Mouse (Mus musculus): Measurements from ENCODE around the gene Sptan1. TPM values are rescaled to one million over a fixed set of nuclear protein-coding genes. Genes with fewer than 3 reads are reported as not detected.
"Not testable (repeated sequence)": the region's sequence is repeated elsewhere in the genome, so short reads cannot be mapped to it uniquely, and the experiment has no call there.

Sptan1 gene
- total RNA-seq, 2 experiments from 2014 or later, result 32.7 to 43.1 TPM

DNA sequence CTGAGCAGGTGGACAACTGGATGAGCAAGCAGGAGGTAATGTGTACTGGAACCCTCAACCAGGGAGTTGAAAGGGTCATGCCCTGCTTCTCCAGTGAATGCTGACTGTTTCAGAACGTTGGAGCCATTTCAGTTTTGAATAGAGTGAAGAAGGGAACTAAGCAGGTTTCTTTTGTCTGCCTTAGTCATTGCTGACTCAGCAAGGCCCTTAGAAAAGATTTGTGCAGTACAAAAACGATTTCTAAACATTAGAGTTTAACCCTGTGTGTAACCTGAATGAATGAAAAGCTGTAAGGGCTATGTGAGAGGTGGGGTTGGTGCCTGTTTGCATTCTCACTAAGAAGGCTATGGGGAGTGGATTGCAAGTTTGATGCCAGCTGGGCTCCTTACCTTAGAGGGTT, 26.6 kb downstream of the Sptan1 start:
- no peak for DNase-seq (ENCODE audit: low spot score)

DNA sequence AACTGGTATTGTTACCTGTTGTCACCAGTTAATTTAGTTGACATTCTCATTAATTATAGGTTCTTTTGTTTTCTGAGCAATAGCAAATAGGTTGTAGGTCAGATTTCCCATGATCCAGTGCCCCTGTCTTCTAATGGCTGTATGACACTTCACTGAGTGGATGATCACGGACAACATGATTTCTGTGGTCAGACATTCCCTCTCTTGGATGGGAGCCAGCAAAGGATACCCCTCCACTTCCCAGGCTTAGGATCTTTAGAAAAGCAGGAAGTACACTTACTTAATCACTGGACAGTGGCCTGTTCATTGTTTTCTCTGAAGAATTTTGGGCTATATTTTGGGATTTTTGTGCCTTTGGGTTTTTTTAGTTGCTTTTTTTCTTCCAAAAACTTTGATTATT, 43.7 kb downstream of the Sptan1 start:
- DNase-seq (ENCODE audit: low spot score), result no peak

DNA sequence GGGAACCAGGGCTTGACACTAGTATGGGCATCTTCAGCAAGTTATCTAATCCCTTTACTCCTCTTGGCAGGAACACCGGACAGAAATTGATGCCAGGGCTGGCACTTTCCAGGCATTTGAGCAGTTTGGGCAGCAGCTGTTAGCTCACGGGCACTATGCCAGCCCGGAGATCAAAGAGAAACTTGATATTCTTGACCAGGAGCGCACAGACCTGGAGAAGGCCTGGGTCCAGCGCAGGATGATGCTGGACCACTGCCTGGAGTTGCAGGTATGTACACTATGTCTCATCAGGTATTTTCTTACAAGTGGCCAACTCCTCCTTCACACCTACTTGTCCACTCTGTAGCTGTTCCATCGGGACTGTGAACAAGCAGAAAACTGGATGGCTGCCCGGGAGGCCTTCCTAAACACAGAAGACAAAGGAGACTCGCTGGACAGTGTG, 45.5 kb downstream of the Sptan1 start:
- peak; percentile 89 for DNase-seq (ENCODE audit: low spot score)

DNA sequence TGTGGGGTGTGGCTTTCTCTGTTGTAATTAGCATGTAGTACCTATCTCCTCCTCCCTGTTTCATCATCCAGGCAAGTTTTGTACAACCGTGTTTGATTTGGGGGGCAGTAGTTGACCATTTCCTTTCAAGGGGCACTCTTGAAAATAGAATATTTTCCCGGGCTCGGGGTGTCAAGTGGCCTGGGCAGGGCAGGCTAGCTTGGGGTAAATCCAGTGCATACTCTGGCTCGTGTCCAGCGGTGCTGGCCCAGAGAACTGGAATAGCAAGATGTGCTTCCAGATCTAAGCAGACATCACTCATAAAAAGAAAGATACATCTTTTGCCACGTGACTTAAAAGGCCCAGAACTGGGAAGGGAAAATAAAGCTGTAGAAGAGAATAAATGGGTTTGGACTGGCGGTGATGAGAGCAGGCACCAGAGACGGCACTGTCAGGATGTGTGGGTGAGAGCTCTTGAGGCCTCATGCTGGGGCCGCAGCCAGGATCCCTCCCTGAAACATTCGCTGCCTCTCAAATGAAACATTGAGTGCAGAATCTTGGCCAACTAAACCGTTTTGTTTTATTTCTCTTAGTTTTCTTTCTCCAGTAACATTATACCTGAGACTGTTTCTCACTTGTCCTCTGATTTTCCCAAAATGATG, 49.1 kb downstream of the Sptan1 start:
- peak; percentile 59 for DNase-seq (ENCODE audit: low spot score)

DNA sequence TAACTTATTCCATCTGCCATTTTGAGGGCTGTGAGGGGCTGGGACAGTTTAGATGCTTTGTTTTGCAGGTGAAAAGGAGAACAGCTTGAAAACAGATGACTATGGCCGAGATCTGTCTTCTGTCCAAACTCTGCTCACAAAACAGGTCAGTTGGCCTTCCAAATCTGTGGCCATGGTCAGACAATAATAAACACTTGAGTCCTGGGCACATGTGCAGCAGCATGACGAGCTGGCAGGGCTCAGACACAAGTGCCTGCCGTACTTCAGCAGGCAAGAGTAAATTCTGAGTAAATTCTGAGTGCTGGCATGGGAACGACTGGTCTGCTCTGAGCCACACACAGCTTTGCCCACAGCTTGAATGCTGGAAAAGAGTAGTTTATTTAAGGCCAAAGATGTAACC, 60.1 kb downstream of the Sptan1 start:
- DNase-seq (ENCODE audit: low spot score), result no peak

DNA sequence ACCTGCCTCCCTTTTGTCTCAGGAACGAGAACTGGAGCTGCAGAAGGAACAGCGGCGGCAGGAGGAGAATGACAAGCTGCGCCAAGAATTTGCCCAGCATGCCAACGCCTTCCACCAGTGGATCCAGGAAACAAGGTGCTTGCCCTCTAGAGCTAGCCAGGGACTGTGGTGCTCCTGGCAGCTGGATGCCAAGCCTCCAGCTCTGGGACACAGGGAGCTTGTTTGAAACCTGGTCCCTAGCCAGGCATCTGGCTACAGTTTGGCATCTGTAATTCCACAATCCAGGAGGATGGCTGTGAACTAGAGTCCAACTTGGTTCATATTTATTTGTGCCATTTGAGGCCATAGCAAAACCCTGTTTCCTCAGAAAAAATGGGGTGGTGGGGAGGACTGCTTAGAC, 61.6 kb downstream of the Sptan1 start:
- no peak for DNase-seq (ENCODE audit: low spot score)

DNA sequence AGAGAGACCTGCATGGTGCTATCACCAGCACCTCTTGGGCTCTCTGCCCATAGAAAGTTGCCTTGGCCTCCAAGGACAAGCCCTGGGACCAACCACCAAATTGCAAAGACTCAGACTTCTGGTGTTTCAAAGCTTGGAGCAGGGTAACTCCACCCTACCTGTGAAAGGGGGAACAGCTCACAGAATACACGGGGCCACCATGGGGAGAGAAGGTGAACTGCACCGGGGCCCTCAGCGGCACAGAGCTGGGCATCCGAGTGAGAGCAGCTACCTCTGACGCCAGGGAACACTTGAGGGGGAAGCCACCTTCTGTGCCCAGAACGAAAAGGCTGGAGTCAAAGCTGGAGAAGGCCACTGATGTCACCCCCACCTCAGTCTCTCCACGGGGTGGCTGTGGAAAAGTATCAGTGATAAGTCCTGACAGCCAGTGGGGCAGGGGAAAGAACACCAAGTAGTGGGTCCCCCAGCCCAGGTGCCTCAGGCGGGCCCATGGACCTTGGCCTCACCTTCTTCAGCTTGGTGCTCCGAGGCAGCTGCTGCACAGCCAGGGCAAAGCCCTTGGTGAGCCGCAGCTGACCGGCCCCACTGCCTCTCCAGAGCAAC, 67.0 kb downstream of the Sptan1 start:
- no peak for DNase-seq (ENCODE audit: low spot score)

DNA sequence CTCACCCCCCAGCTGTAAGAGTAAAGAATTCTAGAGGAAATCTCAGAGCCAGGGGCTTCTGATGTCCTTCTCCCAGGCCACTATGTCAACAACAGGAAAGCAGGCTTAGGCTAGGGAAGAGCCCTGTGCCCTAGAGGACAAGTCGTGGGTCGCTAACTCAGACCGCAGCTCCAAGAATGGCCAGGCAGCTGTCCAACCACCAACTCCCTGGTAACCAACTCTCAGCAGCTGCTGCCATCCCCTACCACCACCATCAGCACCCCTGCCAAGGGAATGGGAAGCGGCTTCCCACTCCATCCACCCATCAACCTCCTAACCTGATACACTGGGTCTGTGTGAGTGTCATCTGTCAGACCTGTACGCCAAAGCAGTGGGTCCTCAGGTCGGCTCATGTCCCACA, 67.6 kb downstream of the Sptan1 start:
- DNase-seq (ENCODE audit: low spot score), result no peak

DNA sequence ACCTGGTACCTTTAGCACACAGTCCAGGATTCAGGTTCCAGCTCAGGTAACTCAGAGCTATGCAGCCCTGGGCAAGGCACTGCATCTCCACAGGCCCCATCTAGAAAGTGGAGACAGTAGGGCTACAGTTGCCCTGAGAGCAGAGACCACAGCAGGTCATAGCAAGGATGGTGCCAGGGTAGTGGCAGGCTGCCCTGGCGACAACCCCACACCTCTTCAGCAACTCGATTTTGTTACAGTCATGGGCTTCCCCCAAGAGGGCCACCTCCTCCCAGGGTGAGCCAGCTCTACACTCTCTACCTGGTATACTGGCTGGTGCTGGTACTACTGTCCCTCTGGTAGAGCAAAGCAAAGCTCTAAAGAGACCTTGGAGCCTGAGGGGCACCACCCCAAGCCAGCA, 72.4 kb downstream of the Sptan1 start:
- DNase-seq (ENCODE audit: low spot score), result no peak

DNA sequence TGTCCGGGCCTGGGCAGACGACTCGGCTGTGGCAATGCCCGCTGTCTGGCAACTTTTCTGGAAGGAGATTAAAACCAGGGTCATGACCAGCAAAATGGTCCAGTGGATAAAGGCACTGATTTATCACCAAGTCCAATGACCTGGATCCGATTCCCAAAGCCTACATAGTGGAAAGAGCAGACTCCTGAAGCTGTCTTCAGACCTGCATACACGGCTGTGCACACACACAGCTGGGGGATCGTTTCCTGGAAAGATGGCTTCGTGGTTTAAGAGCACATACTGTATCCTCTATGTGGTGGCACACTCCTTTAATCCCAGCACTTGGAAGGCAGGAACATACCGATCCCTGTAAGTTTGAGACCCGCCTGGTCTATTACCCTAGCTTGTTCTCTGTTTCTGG, 73.0 kb downstream of the Sptan1 start:
- DNase-seq (ENCODE audit: low spot score), result no peak

DNA sequence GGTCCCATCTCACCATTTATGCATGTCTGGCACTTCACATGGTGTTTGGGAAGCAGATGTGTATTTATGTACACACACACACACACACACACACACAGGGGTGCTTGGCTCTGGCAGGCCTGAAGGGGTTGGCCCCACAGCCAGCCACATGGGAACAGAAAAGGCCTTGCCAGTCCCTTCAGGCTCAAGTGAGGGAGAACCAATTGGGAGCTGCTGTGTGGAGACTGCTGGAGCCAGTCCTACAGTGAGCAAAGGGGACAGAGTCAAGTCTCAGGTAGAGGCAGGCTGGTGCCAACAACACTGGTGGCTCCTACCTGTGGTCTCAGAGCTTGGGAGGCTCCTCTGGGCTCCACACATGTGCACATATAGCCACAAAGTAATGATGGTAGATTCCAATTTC, 74.3 kb downstream of the Sptan1 start:
- no peak for DNase-seq (ENCODE audit: low spot score)

DNA sequence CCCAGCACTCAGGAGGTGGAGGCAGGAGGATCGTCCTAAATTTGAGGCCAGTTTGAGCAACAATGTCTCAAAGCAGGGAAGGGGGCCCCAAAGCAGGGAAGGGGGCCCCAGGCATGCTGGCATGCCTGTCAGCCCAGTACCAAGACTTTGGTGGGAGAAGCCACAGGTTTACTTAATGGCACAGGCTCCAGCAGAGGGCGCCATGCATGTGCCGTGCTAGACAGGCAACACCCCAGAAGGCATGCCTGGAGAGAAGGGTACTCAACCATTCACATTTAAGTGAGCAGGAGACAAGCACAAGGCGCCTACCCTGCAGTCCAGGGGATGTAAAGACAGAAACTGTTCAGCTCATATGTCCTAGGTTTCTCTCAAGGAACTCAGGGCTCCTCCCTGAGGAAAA, 77.1 kb downstream of the Sptan1 start:
- peak; percentile 73 for DNase-seq (ENCODE audit: low spot score)

DNA sequence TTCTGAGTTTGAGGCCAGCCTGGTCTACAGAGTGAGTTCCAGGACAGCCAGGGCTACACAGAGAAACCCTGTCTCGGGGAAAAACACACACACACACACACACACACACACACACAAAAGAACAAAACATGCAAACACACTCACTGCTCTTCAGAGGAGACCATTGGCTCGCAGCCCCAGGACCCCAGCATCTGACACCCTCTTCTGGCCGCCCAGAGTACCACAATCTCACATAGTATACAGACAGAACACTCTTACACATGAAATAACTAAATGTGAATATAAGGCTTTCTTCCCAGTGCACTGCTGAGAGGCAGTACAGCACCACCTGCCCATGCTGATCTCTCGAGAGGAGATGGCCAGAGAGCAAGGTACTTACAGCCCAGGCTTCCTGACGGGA, 79.2 kb downstream of the Sptan1 start:
- no peak for DNase-seq (ENCODE audit: low spot score)

DNA sequence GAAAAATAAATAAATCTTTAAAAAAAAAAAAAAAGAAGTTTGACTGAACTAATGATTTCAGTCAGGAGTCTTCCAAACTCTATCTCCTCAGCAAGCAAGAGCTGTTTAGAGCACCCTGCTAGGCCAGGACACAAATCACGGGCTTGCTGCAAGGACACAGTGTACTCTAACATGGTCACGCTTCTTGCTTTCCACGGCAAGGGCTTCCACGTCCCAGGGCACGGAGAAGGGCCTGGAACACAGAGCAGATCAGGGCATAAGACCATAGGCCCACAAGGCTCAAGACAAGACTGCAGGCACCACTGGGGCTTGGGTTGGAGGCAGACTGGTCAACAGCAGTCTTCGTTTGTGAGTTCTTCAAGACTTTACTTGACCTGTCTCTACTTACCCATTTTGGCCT, 81.8 kb downstream of the Sptan1 start:
- no peak for DNase-seq (ENCODE audit: low spot score)

DNA sequence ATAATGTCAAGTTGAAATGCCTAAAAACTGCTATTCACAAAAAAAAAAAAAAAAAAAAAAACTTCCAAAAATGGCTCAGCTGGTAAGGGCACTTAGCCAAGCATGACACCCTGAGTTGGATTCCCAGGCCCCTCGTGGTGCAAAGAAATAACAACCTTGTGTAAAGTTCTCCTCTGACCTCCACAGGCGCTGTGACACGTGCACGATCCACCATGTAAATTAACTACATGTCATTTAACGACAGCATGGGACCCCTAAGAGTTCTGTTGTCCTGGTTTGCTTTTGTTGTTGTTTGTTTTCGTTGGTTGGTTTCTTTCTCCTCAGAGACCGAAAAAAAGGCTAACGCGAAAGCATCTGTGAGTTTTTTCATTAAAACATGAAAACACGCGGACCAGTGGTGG, 82.7 kb downstream of the Sptan1 start:
- DNase-seq (ENCODE audit: low spot score), result no peak

DNA sequence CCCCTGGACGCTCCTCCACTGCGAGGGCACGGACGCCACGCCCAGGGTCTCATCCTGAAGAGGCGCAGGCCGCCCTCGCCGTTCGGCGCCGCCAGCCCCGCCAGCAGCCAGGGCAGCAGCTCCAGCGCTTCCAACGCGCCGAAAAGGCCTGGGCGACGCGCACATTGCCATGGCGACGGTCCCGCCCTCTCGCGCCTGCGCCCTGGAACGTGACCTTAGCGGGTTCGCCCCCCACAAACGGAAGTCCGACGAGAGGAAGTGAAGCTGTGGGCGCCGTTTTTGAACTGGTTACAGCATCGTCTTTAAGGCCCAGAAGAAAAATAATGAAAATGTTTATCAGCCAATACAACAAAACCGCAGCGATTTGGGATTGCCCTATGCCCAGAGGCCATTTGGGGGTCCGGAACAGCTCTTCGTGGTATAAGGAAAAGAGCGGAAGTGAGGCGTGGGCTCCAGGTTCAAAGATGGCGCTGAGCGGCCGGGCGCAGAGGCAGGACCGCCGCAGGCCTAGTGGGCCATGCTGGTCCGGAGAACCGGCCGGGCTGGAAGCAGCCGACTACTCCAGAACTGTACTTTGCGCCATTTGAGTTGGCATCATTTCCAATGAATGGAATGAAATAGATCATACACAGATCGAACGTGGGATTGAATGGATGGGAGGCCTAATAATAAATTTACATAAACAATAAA, 83.5 kb downstream of the Sptan1 start, which contains the start of gene Wdr34:
Gene Wdr34 (minus strand): TSS at position 183 of the 690 bp plus-strand sequence.
- DNase-seq (ENCODE audit: low spot score), result peak; percentile 98

DNA sequence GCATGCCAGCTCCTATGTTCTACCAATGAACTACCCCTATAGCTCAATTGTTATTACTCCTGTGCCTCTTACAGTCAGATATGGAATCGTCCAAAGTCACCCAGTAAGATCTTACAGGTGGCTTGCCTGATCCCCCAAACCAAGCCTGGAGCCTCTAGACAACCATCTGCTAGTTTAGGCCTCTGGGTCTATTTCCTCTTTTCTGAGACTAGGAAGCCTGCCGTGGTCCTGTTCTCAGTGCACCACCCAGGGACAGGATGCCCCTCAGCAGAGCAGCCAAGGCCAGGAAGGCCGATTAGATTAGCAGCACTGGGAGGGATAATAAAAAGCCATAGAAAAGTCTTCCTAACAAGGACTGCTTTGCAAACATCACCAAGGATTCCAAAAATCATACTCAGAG, 84.5 kb downstream of the Sptan1 start:
- no peak for DNase-seq (ENCODE audit: low spot score)

DNA sequence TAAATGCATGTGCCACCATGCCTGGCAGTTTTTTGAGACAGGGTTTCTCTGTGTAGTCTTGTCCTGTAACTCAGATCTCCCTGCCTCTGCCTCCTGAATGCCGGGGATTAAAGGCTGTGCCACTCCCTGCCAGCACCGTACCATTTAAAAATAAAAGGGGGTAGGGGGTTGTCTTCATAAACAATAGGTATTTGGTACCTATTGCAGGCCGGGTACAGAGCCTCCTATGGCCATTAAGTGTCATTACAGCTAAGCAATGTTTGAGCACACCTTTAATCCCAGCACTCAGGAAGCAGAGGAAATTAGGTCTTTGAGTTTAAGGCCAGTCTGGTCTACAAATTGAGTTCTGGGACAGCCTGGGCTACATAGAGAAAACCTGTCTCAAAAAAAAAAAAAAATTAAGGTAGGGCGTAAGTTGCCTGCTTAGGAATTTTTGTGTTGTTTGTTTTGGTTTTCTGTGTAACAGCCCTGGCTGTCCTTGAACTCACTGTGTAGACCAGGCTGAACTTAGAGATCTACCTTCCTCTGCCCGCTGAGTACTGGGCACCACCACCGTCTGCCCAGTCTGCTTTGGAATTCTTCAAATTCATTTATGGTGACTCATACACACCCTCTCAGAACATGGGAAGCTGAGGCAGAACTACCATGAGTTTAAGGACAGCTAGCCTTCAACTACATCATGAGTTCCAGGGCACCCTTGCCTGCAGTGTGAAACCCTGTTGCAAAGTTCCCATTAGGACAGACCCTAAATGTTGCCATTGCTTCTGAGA, 86.8 kb downstream of the Sptan1 start:
- no peak for DNase-seq (ENCODE audit: low spot score)

DNA sequence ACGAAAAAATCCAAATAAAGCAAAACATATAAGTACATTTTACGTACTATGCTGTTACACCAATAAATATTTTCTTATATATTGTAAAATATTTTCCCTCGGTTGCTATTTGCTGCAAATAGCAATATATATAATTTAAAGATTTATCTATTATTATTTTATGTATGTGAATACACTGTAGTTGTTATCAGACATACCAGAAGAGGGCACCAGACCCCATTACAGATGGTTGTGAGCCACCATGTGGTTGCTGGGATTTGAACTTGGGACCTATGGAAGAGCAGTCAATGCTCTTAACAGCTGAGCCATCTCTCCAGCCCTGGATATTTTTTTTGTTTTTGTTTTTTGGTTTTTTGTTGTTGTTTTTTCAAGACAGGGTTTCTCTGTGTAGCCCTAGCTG, 90.0 kb downstream of the Sptan1 start:
- not testable (repeated sequence) for DNase-seq (ENCODE audit: low spot score)

DNA sequence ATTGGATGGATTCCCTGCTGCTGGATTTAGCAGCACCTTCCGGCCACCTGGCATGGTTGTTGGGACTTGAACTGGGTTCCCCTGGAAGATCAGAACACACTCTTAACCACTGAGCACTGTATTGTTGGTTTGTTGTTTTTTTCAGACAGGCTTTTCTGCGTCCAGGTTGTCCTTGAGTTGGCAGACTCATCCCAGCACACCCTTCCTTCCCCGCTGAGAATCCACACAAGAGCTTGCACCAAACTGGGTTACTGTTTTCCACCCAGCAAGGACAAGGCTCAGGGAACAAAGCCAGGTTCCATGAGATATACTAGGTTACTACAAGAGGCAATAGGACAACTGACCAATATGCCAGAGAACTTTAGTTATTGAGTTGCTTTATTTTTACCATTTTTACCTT, 91.4 kb downstream of the Sptan1 start:
- DNase-seq (ENCODE audit: low spot score), result no peak

DNA sequence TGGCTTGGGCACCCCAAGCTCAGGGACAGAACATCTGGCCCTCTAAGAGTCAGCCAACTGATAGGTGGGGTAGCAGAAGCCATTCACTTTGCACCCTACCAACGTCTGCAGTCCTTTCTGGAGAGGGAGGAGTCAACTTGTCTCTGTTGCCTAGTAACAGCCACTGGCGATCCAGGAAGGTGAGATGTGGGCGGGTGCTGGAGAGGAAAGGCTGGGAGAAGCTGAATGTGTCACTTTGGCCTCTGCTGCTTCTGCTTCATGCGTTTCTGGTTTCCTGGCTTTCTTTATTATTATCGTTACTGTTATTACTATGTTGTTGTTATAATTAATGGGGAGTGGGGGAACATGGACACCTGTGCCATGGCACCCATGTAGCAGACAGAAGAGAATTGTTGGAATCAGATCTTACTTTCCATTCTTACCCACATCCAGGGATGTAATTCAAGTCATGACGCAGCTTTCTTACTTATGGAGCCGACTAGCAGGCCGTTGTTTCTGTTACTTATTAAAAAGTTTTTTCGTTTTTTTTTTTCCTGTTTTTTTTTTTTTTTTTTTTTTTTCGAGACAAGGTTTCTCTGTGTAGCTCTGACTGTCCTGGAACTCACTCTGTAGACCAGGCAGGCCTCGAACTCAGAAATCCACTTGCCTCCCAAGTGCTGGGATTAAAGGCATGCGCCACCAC, 92.0 kb downstream of the Sptan1 start, which contains the start of gene Set:
Gene Set (plus strand): TSS at position 156 of the 682 bp plus-strand sequence.
- no peak for DNase-seq (ENCODE audit: low spot score)
